Mouse (Mus musculus) hindbrain, embryonic 11.5 days (tissue): ENCODE measurements at regions not wholly inside any gene's neighbourhood (a gene's known extent, or its start where the extent isn't known, plus 50 kb on each side); places are given as distances from the start of the nearest gene placed in this dataset.

Experiments used
- ATAC-seq: fragments of 200-750 bp; cut with Nextera tagmentation; 2 replicates; pipeline ENCODE4 v1.8.0; 2017; ENCODE audit warnings: mild to moderate bottlenecking, moderate TSS enrichment, moderate library complexity; ENCODE audit not compliant: low FRiP score
- DNase-seq: peaks from one replicate; pipeline ENCODE4 v3.0.0-alpha.2; 2015; ENCODE audit warnings: low spot score
- H3K27ac ChIP-seq: fragments of 300-500 bp; sonication (generic); 2 replicates; pipeline ENCODE4 v1.5.1; 2014; ENCODE audit warnings: mild to moderate bottlenecking, low read depth, low read length
- H3K27me3 ChIP-seq: fragments of 300-500 bp; sonication (generic); 2 replicates; pipeline ENCODE4 v1.6.1; 2014; ENCODE audit warnings: mild to moderate bottlenecking, low read length, moderate library complexity, mixed read lengths; ENCODE audit not compliant: control insufficient read depth, insufficient read depth
- H3K36me3 ChIP-seq: fragments of 300-500 bp; sonication (generic); 2 replicates; pipeline ENCODE4 v1.6.1; 2014; ENCODE audit warnings: mild to moderate bottlenecking, low read length, moderate library complexity, mixed read lengths; ENCODE audit not compliant: control insufficient read depth, insufficient read depth
- H3K4me1 ChIP-seq: fragments of 300-500 bp; sonication (generic); replicated peaks from 2 replicates; pipeline ENCODE4 v1.6.1; 2014; ENCODE audit warnings: low read length, mixed read lengths; ENCODE audit not compliant: control insufficient read depth, insufficient read depth
- H3K4me2 ChIP-seq: fragments of 300-500 bp; sonication (generic); replicated peaks from 2 replicates; pipeline ENCODE4 v1.6.1; 2014; ENCODE audit warnings: mild to moderate bottlenecking, low read depth, low read length
- H3K4me3 ChIP-seq: fragments of 300-500 bp; sonication (generic); 2 replicates; pipeline ENCODE4 v1.5.1; 2014; ENCODE audit warnings: low read depth, low read length
- H3K9ac ChIP-seq: fragments of 300-500 bp; sonication (generic); 2 replicates; pipeline ENCODE4 v1.6.1; 2014; ENCODE audit warnings: low read depth, low read length
- H3K9me3 ChIP-seq: fragments of 300-500 bp; sonication (generic); 2 replicates; pipeline ENCODE4 v1.6.1; 2016; ENCODE audit warnings: low read length; ENCODE audit not compliant: control insufficient read depth
- WGBS: fragments of 180-500 bp; shearing (Covaris S2); extraction: QIAGEN DNeasy Blood & Tissue Kit; methylation state at CpG from one replicate; pipeline ENCODE4 v1.1.7; 2014; 5-methylcytosine and 5-hydroxymethylcytosine counted together

- WGBS: 95% methylated on average over 3 of the region's 3 CpGs
- H3K4me2 ChIP-seq: no peak overlapping the region
- DNase-seq (no peak), ATAC-seq (no peak)
- no peaks in the 10 kb centered on the region for H3K27me3 ChIP-seq
- H3K27ac ChIP-seq: no peak overlapping the region
- no peaks in the 10 kb centered on the region for H3K4me1 ChIP-seq
- no peak overlapping the region for H3K4me3 ChIP-seq
- no peaks in the 10 kb centered on the region for H3K9me3 ChIP-seq
- no peak overlapping the region for H3K9ac ChIP-seq
- H3K36me3 ChIP-seq: no peaks in the 10 kb centered on the region
Observed at GRCm38 (mm10) chr9:67129095-67129494, 79.9 kb upstream of the Tpm1 start.

- Histone ChIP-seq H3K9ac (no peak overlapping the region), H3K4me1 (no peaks in the 10 kb centered on the region), H3K4me3 (no peak overlapping the region), H3K9me3 (no peaks in the 10 kb centered on the region), H3K27ac (no peak overlapping the region), H3K27me3 (no peaks in the 10 kb centered on the region), H3K36me3 (no peaks in the 10 kb centered on the region), H3K4me2 (no peak overlapping the region)
- no peak for ATAC-seq
- DNase-seq: no peak
- WGBS: 93% methylated on average over 7 of the region's 7 CpGs
Observed at GRCm38 (mm10) chr9:67121691-67122090, 72.5 kb upstream of the Tpm1 start.

DNA sequence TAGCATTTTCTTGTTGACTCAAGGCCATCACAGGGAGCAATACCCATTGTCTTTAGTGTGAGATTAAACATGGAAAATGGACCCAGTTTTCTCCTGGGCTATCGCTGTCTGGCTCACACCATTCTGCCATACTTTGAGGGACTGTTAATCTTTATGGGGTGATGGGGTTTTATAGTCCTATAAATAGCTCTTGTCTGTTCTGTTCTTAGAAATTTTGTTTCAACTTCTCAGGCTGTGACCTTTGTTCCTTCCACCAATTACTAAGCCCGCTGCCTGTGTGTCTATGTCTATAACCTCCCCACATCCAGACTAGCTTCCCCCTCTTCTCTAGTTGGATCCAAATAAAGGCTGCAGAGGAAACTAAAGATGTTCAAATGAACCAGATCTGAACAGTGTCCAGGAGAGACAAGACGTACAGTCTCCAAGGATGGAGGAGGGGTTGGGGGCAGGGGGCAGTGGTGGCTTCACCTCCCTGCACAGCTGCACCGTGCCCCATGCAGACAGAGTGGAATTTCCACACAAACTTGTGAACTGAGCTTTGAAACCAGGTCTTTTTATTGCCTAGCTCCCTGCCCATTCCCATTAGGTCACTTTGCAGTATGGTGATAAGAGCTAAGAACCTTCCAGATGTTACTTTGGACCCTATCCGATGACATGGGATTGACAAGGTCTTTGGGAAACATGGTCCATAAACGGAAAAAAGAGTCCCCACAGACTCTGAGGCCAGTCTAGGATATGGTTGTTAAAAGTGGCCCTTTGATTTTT is 69.9 kb upstream of the Tpm1 start:
- Histone ChIP-seq H3K4me3 (no peak overlapping the region), H3K9ac (no peak overlapping the region), H3K9me3 (no peaks in the 10 kb centered on the region), H3K4me2 (no peak overlapping the region), H3K36me3 (no peaks in the 10 kb centered on the region), H3K4me1 (no peaks in the 10 kb centered on the region), H3K27ac (no peak overlapping the region), H3K27me3 (no peaks in the 10 kb centered on the region)
- DNase-seq (no peak), ATAC-seq (no peak)
- 85% methylated on average over 6 of the region's 6 CpGs for WGBS

GRCm38 (mm10) chr9:67118429-67118828 is 69.2 kb upstream of the Tpm1 start:
- 73% methylated on average over 1 of the region's 1 CpGs for WGBS
- no peak overlapping the region for H3K4me3 ChIP-seq
- H3K27ac ChIP-seq: no peak overlapping the region
- ATAC-seq: no peak
- no peak overlapping the region for H3K4me2 ChIP-seq
- no peak overlapping the region for H3K9ac ChIP-seq
- H3K27me3 ChIP-seq: no peaks in the 10 kb centered on the region
- no peak for DNase-seq
- no peaks in the 10 kb centered on the region for H3K9me3 ChIP-seq
- no peaks in the 10 kb centered on the region for H3K4me1 ChIP-seq
- no peaks in the 10 kb centered on the region for H3K36me3 ChIP-seq

- H3K27me3 ChIP-seq: no peaks in the 10 kb centered on the region
- ATAC-seq (no peak), DNase-seq (no peak)
- no peaks in the 10 kb centered on the region for H3K9me3 ChIP-seq
- no peak overlapping the region for H3K4me2 ChIP-seq
- H3K36me3 ChIP-seq: no peaks in the 10 kb centered on the region
- 85% methylated on average over 5 of the region's 5 CpGs for WGBS
- no peak overlapping the region for H3K27ac ChIP-seq
- no peak overlapping the region for H3K4me3 ChIP-seq
- no peak overlapping the region for H3K9ac ChIP-seq
- H3K4me1 ChIP-seq: no peaks in the 10 kb centered on the region
Observed at GRCm38 (mm10) chr9:67117639-67118038, 68.4 kb upstream of the Tpm1 start.

- Histone ChIP-seq H3K9ac (no peak overlapping the region), H3K4me3 (no peak overlapping the region), H3K4me1 (no peaks in the 10 kb centered on the region), H3K27ac (no peak overlapping the region), H3K36me3 (no peaks in the 10 kb centered on the region), H3K4me2 (no peak overlapping the region), H3K9me3 (no peaks in the 10 kb centered on the region), H3K27me3 (no peaks in the 10 kb centered on the region)
- DNase-seq (peak; percentile 34), ATAC-seq (no peak)
- WGBS: 43% methylated on average over 2 of the region's 2 CpGs
Observed at GRCm38 (mm10) chr9:67115991-67116390, 66.8 kb upstream of the Tpm1 start.

DNA sequence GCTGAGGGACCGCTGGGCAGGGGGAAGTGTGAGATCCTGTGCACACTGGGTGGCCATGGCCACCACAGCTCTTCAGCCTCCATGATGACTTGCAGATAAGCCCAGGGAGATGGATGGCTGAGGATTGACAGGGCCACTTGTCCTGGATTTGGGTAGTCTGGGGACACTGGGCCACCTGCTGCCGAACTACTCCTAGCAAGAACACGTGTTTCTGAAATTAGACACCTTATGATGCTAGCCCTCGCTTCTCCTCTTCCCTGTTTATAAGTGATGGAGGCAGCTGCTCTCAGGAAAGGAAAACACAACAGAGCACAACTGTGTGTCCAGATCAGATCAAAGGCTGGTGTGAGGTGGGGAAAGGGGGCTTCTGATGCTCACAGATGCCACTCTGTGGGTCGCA is 64.9 kb upstream of the Tpm1 start:
- DNase-seq: no peak
- Histone ChIP-seq H3K4me2 (no peak overlapping the region), H3K27ac (no peak overlapping the region), H3K4me1 (0 out of 2 replicates have a peak, but pooled peaks cover 2% of the 10 kb centered on the region), H3K36me3 (no peaks in the 10 kb centered on the region), H3K4me3 (no peak overlapping the region), H3K27me3 (no peaks in the 10 kb centered on the region), H3K9ac (no peak overlapping the region), H3K9me3 (no peaks in the 10 kb centered on the region)
- ATAC-seq: no peak
- 68% methylated on average over 5 of the region's 5 CpGs for WGBS

DNA sequence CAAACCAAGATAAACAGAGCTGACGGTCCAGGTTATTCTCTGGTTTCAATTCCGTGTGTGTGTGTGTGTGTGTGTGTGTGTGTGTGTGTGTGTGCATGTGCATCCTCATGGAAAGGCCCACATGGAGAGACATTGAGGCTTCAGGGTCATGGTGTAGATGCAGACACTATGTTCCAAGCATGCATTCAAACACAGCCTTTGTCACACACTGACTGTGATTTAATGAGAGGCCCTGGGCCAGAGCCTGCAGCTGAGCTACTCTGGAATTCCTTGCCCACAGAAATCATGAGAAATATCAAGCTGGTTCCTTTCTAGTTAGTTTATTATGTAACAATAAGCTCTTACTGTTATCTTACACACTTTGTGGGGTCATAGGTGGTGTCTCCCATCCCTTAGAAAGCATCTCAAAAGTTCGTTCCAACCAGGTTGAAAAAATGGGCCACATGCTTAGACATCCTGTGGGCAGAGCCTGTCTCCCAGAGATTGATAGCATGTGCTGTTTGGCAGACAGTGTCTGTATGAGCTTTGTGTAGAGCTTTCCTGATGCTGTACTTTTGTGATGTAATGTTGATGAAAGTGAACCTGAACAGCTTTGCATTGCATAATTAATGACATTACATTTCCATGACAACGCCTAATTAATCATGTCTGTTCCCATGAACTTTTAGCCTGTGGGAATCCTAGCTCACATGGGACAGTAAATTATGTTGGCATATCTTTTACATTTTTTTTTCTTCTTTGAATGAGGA is 62.8 kb upstream of the Tpm1 start:
- Histone ChIP-seq H3K27ac (peak overlapping the region; percentile 42; the same call in 1 of the 2 replicates), H3K9ac (no peak overlapping the region), H3K4me3 (no peak overlapping the region), H3K4me2 (no peak overlapping the region), H3K4me1 (0 out of 2 replicates have a peak, but pooled peaks cover 2% of the 10 kb centered on the region), H3K36me3 (no peaks in the 10 kb centered on the region), H3K27me3 (no peaks in the 10 kb centered on the region), H3K9me3 (no peaks in the 10 kb centered on the region)
- WGBS: 76% methylated on average over 4 of the region's 4 CpGs
- DNase-seq (peak; percentile 22), ATAC-seq (peak; percentile 53; the same call in 1 of the 2 replicates)

GRCm38 (mm10) chr9:67107938-67108337 is 58.7 kb upstream of the Tpm1 start:
- H3K4me2 ChIP-seq: no peak overlapping the region
- H3K9ac ChIP-seq: no peak overlapping the region
- no peaks in the 10 kb centered on the region for H3K27me3 ChIP-seq
- H3K4me3 ChIP-seq: no peak overlapping the region
- WGBS: 57% methylated on average over 3 of the region's 3 CpGs
- no peak overlapping the region for H3K27ac ChIP-seq
- no peak for ATAC-seq
- H3K4me1 ChIP-seq: 0 out of 2 replicates have a peak, but pooled peaks cover 2% of the 10 kb centered on the region
- DNase-seq: no peak
- H3K36me3 ChIP-seq: no peaks in the 10 kb centered on the region
- no peaks in the 10 kb centered on the region for H3K9me3 ChIP-seq
